Mouse (Mus musculus) midbrain, embryonic 14.5 days (tissue): ENCODE results near the gene Ap1m2. TPM values are rescaled to one million over a fixed set of nuclear protein-coding genes. Genes with fewer than 3 reads are reported as not detected.
A peak's percentile ranks its signal among the peaks of the same experiment; 100 is the strongest.

Source experiments
- ATAC-seq: fragments of 200-750 bp; cut with Nextera tagmentation; 2 replicates; pipeline ENCODE4 v1.8.0; 2017; ENCODE audit warnings: moderate number of reproducible peaks, moderate library complexity; ENCODE audit not compliant: low FRiP score, low TSS enrichment
- DNase-seq: peaks from one replicate; pipeline ENCODE4 v3.0.0-alpha.2; 2015
- H3K27ac ChIP-seq: fragments of 300-500 bp; sonication (generic); replicated peaks from 2 replicates; pipeline ENCODE4 v1.5.1; 2014; ENCODE audit warnings: mild to moderate bottlenecking, low read depth, low read length, moderate library complexity
- H3K27me3 ChIP-seq: fragments of 300-500 bp; sonication (generic); 2 replicates; pipeline ENCODE4 v1.6.1; 2014; ENCODE audit warnings: low read length, control low read depth, mixed read lengths; ENCODE audit not compliant: control insufficient read depth, insufficient read depth
- H3K36me3 ChIP-seq: fragments of 300-500 bp; sonication (generic); 2 replicates; pipeline ENCODE4 v1.6.1; 2014; ENCODE audit warnings: low read length, control low read depth; ENCODE audit not compliant: control insufficient read depth, insufficient read depth
- H3K4me1 ChIP-seq: fragments of 300-500 bp; sonication (generic); 2 replicates; pipeline ENCODE4 v1.6.1; 2014; ENCODE audit warnings: mild to moderate bottlenecking, antibody characterized with exemption, low read length, control low read depth; ENCODE audit not compliant: control insufficient read depth, insufficient read depth
- H3K4me2 ChIP-seq: fragments of 300-500 bp; sonication (generic); 2 replicates; pipeline ENCODE4 v1.6.1; 2014; ENCODE audit warnings: mild to moderate bottlenecking, low read length, moderate library complexity
- H3K4me3 ChIP-seq: fragments of 300-500 bp; sonication (generic); replicated peaks from 2 replicates; pipeline ENCODE4 v1.5.1; 2014; ENCODE audit warnings: low read depth, low read length
- H3K9ac ChIP-seq: fragments of 300-500 bp; sonication (generic); replicated peaks from 2 replicates; pipeline ENCODE4 v1.6.1; 2014; ENCODE audit warnings: mild to moderate bottlenecking, low read length, moderate library complexity
- H3K9me3 ChIP-seq: fragments of 300-500 bp; sonication (generic); 2 replicates; pipeline ENCODE4 v1.6.1; 2016; ENCODE audit warnings: low read length, control low read depth, mixed read lengths; ENCODE audit not compliant: control insufficient read depth
- WGBS: fragments of 180-500 bp; shearing (Covaris S2); extraction: QIAGEN DNeasy Blood & Tissue Kit; methylation state at CpG from one replicate; pipeline ENCODE4 v1.1.7; 2014; 5-methylcytosine and 5-hydroxymethylcytosine counted together
- polyA plus RNA-seq: library from polyadenylated mRNA; unstranded; fragments of >200 nt; fragmentation: Nextera tagmentation; extraction: Ambion mirVana; gene quantifications from 2 replicates; pipeline ENCODE4 v1.2.1, GENCODE M21; 2014

The Ap1m2 gene
- polyA plus RNA-seq, 1 experiment from 2014 or later = 0.88 TPM

DNA sequence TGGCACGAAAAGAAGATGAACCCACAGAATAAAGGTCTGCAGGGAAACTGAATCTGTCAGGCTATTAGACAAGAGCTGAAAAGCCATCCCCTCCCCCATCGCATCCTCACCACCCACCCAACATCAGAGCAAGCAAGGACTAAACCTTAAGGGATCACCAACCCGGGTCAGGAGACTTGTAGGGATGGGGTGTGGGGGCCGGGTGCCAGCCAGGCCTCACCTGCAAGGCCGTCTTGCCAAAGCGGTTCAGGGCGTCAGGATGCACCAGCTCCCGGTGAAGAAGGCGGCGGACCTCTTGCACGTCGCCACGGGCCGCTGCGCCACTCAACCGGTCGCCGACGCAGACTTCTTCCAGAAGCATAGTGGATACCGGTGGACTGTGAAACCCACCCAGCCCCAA is 21.5 kb downstream of the Ap1m2 start:
- ATAC-seq (no peak), DNase-seq (peak; percentile 62)
- Histone ChIP-seq H3K27ac (peak overlapping the region; percentile 82), H3K4me2 (peak overlapping the region; percentile 84), H3K9me3 (no peaks in the 10 kb centered on the region), H3K4me1 (peaks cover 33% of the 10 kb centered on the region), H3K36me3 (no peaks in the 10 kb centered on the region), H3K27me3 (no peaks in the 10 kb centered on the region), H3K4me3 (peak overlapping the region; percentile 72), H3K9ac (peak overlapping the region; percentile 70)
- under 1% methylated on average over 20 of the region's 20 CpGs for WGBS

DNA sequence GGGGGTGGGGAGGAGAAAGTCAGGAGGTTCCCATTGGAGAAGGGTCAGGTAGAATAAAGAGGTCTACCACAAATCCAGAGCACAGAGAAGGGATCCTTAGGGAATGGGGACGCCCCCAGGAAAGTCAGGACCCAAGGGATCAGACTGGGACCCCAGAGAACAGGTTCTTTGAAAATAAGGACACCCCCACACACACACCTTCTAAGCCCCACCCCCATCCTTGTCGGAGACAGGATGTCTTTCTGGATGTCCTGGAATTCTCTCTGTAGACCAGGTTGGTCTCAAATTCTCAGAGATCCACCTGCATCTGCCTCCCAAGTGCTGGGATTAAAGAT is 22.8 kb downstream of the Ap1m2 start:
- Histone ChIP-seq H3K4me3 (no peak overlapping the region; the same call in 1 of the 2 replicates), H3K9me3 (no peaks in the 10 kb centered on the region), H3K9ac (no peak overlapping the region), H3K36me3 (peaks cover 10% of the 10 kb centered on the region), H3K27ac (no peak overlapping the region), H3K4me1 (peaks cover 33% of the 10 kb centered on the region), H3K4me2 (peak overlapping the region; percentile 84), H3K27me3 (no peaks in the 10 kb centered on the region)
- ATAC-seq = no peak
- WGBS = 88% methylated on average over 2 of the region's 2 CpGs
- no peak for DNase-seq

DNA sequence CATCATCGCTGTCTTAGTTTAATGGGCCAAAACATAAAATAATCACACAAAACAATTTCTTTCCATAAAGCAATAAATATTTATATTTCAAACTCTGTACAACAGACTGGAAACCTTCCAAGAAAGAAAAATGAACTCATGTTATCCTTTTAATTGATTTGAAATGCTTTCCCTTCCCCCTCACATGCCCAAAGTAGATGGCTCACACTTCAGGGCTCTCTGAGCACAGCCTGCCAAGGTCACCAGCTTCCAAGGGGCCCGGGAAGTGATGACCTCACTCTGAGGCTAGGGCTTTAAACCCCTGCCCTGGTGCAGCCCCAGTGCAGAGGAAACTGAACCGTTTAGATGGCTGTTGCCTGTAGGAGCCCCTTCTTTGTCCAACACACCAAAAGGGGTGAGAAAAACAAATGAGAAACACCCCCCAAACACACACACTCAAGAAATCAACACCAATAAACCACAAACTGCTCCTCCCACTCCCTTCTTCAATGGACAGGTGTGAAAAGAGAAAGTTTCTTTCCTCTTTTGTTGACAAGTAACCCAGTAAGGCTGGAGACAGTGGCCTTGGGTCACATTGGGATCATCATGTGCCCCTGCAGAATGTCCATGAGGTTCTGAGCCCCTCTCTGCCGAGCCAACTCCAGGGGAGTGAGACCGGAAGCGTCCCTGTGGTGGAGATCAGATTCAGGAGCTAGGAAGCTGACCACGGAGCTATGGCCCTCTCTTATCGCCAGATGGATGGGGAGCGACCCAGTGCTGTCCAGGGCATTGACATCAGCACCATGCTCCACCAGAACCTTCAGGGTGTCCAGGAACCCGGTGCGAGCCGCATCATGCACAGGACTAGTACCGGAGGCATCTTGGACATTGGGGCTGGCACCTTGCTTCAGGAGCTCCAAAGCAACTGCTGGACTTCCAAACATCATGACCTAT is 23.5 kb downstream of the Ap1m2 start:
- Histone ChIP-seq H3K4me2 (peak overlapping the region; percentile 84), H3K36me3 (peaks cover 16% of the 10 kb centered on the region), H3K4me3 (peak overlapping the region; percentile 78), H3K9ac (peak overlapping the region; percentile 59), H3K27me3 (no peaks in the 10 kb centered on the region), H3K9me3 (no peaks in the 10 kb centered on the region), H3K4me1 (peaks cover 33% of the 10 kb centered on the region), H3K27ac (peak overlapping the region; percentile 86)
- DNase-seq = peak; percentile 34
- ATAC-seq = no peak
- 79% methylated on average over 13 of the region's 13 CpGs for WGBS

DNA sequence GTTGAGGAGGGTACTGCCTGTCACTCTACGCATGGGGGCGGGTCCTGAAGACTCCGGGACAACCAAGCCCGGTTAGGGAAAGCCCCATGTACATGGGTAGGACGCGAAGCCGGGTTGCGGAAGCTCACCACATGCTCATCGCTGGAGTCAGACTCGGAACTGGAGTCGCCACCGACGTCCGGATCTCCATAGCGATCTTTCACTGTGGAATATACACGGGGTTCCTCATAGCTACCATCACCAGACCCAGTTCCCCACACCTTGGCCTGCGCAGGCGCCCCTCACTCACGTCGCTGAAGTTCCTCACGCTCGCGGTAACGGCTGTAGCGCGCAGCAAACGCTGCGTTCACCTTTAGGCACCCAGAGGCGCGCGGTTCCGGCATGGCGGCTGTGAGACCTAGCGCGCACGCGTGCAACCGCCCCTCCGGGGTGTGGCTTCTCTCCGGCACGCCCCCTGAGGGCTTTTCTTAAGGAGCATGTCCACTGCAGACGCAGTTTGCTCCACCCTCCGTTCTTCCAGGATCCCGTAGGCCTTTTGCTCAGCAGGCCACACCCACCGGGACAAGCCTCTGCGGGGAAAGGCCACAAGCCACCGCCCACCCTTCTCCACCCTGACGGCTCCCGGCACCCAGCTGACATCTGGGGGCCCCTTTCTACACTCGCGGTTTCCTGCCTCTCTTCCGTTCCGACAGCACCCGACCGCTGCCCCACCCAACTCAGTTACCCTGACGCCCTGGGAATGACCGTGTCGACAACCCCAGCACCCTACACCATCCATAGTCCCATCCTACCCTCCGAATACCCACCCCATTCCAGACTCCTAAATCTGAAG is 24.4 kb downstream of the Ap1m2 start, which contains the start of gene Kri1:
TSS of gene Kri1 (minus strand) at position 399 of the 832 bp plus-strand sequence.
- peaks cover 18% of the 10 kb centered on the region for H3K36me3 ChIP-seq
- peaks cover 33% of the 10 kb centered on the region for H3K4me1 ChIP-seq
- peak within 1 kb of the TSS; percentile 78 for H3K4me3 ChIP-seq
- no peaks in the 10 kb centered on the region for H3K27me3 ChIP-seq
- H3K27ac ChIP-seq = peak within 1 kb of the TSS; percentile 86
- peak within 1 kb of the TSS; percentile 84 for H3K4me2 ChIP-seq
- peak within 1 kb of the TSS; percentile 59 for H3K9ac ChIP-seq
- H3K9me3 ChIP-seq = no peaks in the 10 kb centered on the region
- DNase-seq (peak; percentile 99), ATAC-seq (peak; percentile 78)
- WGBS = 1% methylated on average over 59 of the region's 59 CpGs

DNA sequence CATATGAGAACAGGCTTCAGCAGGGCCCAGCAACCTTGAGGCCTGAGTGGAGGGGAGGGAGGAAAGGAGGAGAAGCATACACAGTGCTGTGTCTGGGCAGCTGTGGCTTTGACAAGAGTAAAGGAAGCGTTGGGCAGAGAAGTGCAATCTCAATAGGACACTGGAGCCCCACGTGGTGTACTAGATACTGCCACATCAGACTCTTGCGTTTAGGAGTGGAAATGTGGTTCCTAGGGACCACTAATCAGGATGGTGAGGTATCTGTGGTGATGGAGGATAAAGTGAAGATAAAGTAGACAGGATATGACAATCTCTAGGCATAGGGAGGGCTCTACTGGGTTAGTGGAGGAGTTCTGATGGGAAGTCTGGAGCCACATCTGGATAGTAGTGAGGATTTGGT is 25.4 kb downstream of the Ap1m2 start:
- Histone ChIP-seq H3K4me1 (peaks cover 33% of the 10 kb centered on the region), H3K27ac (no peak overlapping the region), H3K36me3 (peaks cover 27% of the 10 kb centered on the region), H3K4me3 (peak overlapping the region; percentile 78), H3K9me3 (no peaks in the 10 kb centered on the region), H3K9ac (peak overlapping the region; percentile 59), H3K27me3 (no peaks in the 10 kb centered on the region), H3K4me2 (peak overlapping the region; percentile 84)
- ATAC-seq (no peak), DNase-seq (no peak)
- 75% methylated on average over 3 of the region's 3 CpGs for WGBS

DNA sequence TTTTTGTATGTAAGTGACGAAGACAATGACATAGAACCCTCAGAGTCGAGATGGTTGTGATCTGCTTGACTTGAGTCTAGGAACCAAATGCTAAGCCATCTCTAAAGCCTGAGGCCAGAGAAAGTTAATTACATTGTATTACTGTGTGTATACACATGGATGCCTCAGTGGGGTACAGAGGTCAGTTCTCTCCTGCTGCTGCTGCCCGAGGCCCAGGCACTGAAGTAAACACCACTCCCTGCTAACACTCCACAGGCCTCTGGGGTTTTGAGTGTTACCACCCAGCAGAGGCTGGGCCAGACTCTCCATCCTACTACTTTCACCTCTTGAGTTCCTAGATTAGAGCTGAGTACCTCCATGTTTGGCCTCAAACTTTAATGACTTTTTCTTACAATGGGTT is 28.1 kb downstream of the Ap1m2 start:
- Histone ChIP-seq H3K9me3 (no peaks in the 10 kb centered on the region), H3K36me3 (peaks cover 52% of the 10 kb centered on the region), H3K27me3 (no peaks in the 10 kb centered on the region), H3K9ac (no peak overlapping the region), H3K4me1 (peaks cover 19% of the 10 kb centered on the region), H3K4me3 (no peak overlapping the region), H3K27ac (no peak overlapping the region), H3K4me2 (no peak overlapping the region)
- ATAC-seq = no peak
- WGBS = 90% methylated on average over 3 of the region's 3 CpGs
- no peak for DNase-seq

DNA sequence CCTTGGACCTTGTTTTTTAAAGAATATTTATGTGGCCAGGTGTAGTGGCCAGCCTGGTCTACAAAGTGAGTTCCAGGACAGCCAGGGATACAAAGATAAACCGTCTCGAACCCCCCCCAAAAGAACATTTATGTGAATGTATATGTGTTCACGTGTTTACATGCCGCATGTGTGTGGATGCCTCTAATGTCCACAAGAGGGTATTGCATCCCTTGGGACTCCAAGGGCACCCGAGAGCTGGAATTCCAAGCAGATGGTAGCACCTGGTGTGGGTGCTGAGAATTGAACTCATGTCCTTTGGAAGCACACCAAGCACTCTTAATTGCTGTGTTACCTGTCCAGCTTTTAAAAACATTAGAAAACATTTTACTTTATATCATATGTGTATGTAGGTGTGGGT is 28.5 kb downstream of the Ap1m2 start:
- peaks cover 56% of the 10 kb centered on the region for H3K36me3 ChIP-seq
- H3K4me1 ChIP-seq = peaks cover 15% of the 10 kb centered on the region
- 89% methylated on average over 5 of the region's 5 CpGs for WGBS
- H3K27ac ChIP-seq = no peak overlapping the region
- no peak overlapping the region for H3K9ac ChIP-seq
- ATAC-seq (no peak), DNase-seq (no peak)
- H3K27me3 ChIP-seq = no peaks in the 10 kb centered on the region
- no peaks in the 10 kb centered on the region for H3K9me3 ChIP-seq
- H3K4me3 ChIP-seq = no peak overlapping the region
- H3K4me2 ChIP-seq = no peak overlapping the region

DNA sequence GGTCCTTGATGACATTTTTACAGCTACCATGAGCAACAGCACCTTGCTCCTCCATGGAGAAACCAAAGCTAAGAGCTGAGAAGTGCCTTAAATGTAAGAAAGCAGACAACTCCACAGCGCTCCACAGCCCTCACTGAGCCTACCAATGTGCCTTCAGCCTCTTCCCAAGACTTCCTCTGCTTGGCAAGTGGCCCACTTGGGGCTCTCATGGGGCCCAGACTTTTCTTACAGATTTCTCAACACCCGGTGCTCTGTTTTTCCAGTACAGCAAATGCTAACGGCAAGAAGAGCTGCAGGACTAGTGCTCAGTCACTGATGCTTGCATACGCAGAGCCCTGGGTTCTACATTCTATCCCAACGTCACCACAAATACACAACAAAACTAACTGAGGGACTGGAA is 34.4 kb downstream of the Ap1m2 start:
- ATAC-seq (no peak), DNase-seq (no peak)
- Histone ChIP-seq H3K27me3 (no peaks in the 10 kb centered on the region), H3K36me3 (peaks cover 95% of the 10 kb centered on the region), H3K4me1 (no peaks in the 10 kb centered on the region), H3K4me3 (no peak overlapping the region), H3K4me2 (no peak overlapping the region), H3K9ac (no peak overlapping the region), H3K27ac (no peak overlapping the region), H3K9me3 (no peaks in the 10 kb centered on the region)
- 98% methylated on average over 5 of the region's 5 CpGs for WGBS
